Mouse (Mus musculus) WW6 (cell line): ENCODE results near the gene Gsx1.

Experiments
- DNase-seq: peaks from one replicate; pipeline ENCODE4 v3.0.0-alpha.2; 2013; ENCODE audit warnings: low read depth, low spot score

Gsx1 gene

DNA sequence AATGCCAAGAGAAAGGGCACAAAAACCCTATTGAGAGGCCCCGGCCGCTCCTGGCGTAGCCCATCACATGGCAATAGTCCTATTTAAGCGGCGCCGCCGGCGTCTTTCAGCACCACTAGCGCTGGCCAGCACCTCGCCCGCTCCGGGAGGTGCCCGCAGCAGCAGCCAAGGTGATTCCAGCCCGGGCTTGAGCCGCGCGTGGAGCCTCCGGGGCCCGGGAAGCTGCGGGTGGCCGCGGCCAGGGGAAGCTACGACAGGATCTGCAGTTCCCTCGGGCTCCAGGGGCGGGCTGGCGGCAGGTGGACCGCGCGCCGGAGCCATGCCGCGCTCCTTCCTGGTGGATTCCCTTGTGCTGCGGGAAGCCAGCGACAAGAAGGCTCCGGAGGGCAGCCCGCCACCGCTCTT is at the start of gene Gsx1:
Gene Gsx1, plus strand, starts transcription at position 126 of the 405 bp plus-strand sequence.
- peak; percentile 69 for DNase-seq

DNA sequence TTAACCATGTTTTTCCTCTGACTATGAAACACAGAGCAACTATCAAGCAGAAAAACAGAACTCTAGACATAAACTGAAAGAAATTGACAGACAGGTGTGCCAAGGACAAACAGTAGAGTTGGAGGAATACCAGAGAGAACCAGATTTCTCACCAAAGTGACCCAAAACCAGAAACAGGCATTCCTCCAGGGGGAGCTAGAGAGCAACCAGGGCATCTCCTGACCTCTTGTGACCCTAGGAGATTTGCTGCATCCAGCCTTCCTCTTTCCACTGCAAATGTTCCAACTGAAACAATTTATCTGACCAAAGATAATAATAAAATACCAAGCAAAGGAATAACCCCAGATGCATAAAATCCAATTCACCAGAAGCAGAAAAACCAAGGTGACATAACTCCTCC is 41.2 kb upstream of the Gsx1 start:
- DNase-seq: no peak

DNA sequence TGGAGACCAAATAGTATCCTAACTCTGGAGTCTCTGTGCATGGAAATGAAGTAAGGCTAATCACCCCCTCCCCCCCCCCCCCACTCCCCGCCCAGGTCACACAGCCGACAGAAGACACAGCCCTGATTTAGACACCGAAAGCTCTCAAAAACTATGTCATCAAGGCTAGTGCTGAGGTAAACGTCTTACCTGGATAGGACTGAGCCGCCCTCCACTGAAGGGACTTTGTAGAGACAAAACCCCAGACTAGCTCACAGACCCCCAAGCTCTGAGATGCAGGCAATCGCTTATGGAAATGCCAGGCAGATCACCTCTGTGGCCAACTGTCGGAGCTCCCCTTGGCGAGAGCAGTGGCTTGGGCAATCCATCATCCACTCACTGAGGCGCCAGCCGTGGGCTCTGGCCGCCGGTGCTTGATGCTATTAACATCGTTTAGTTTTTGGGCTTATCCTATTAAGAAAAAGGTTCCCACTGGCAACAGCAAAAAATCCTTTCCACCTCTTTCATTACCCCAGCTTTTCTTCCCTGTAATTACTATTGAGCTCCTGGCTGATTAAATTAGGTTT is 33.6 kb upstream of the Gsx1 start:
- DNase-seq: no peak

DNA sequence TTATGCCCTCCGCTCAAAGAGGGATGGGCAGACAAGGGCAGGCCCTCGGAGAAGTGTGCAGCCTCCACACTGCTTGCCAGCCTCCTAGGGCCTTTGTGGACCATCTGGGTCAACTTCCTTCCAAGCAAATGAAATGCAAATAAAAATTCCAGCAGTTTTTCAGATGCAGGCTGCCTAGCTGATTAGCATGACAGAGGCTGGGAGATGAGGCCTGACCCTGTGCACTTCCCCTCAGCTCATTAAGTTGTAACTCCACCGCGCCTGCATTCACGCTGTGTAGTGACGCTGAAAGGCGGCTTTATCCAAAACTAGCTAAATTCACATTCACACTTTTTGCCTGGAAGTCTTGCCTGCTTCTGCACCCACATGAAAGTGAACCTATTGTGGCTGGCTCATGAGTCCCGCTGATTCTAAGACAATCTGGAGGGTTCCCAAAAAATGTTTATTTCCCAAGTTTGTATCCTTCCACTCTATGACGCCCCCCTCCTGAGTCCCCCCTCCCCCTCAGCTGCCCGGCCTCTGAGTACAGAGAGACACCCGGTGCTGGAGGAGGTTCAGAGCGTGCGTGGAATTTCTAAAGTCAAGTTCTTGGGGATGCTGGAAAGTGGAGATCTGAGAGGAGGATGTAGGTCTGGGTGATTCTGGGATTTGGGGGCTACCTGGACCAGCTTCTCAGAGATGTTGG is 32.9 kb upstream of the Gsx1 start:
- DNase-seq: peak; percentile 53

DNA sequence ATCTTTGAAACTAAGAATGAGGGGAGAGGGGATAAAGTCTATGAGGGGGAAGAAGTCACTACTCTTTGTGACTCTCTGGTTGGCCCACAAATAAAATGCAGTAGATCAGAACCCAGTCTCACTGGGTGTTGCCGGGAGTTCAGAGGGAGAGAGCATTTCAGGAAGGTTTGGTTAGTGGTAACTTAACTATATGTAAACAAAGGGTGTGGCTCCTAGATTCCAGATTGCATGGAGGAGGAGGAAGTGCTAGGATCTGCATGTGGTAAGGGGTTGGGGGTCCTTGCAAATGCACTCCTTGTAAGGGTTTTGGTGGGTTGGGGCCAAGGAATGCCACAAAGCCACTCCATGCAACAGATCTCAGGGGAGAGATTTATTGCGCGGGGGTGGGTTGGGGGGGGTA is 32.1 kb upstream of the Gsx1 start:
- DNase-seq: no peak

DNA sequence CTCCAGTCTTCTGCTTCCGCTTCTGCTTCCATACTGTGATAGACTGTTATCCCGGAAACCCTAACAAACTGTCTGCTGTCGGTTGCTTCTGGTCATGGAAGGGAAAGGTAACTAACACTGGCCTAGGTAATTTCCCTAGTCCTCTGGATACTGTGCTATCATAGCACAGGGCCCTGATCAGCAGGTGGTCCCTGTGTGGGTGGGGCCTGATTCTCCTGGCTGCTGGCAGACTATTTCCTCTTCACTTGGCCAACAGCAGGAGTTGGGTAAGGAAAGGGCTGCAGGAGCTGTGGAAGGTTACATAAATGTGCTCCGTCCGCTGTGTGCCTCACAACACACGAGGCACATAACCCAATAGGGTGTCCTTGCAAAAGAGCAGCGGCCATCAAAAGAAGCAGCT is 31.1 kb upstream of the Gsx1 start:
- DNase-seq: no peak

DNA sequence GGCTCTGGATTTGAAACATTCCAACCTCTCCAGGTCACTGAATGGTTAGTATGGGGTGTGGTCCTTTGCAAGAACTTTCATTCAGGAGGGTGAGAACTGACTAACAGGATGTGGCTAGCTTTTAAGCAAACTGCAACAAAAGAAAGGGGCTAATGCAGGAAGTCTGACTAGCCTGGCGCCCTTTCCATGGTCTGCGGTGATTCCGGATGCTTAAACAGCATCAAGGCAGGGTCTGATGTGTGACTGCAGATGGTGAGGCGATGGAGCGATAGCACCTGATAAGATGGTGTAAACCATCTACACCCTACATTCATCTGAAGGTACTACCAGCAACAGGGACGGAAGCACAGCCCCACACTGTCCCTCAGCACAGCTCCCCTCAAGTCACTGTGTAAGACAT is 29.2 kb upstream of the Gsx1 start:
- no peak for DNase-seq

DNA sequence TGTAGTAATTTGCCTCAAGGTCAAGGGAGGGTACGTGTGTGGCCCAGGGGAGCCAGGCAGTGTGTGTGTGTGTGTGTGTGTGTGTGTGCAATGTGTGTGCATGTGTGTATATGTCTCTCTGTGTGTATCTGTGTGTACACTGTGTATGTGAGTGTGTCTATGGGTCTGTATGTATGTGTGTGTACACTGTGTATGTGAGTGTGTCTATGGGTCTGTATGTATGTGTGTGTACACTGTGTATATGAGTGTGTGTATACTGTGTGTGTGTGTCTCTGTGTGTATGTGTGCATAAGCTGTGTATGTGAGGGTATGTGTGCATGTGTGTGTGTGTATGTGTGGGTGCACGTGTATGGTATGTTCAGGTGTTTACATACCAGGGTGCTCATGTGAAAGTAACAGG is 28.7 kb upstream of the Gsx1 start:
- DNase-seq: no peak

DNA sequence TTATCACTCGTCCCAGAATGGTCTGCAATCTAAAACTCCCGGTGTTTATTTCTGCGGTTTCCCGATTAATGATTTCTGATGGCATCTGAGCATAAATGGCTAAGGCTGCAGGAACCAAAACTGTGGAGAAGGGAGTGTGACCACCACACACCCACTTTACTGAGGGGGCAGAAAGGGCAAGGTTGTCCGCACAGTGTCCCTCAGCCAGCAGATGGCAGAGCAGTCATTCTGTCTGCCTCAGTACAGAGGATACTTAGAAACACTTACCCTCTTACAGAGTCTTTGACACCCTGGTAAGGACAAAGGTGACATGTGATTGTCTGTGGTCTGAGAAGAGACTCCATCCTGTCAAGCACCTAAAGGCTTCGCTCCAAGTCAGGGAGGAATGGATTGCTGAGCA is 23.4 kb upstream of the Gsx1 start:
- DNase-seq: no peak

DNA sequence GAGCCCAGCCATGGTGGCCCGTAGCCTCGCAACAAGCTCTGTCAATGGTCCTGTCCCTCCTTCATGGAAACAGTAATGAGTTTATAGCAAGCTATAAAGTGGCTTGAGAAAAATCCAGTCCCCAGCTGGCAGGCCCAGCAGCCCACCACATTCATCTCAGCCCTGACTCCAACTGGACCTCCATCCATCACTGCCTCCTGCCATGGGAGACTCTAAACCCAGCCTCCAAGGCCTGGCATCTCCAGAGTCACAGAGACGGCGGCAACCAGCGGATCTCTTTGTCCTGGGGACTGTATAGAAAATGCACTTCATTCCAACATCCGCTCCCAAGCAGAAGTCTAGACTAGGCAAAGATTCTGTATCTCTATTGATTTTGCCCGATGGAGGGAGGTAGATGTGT is 18.4 kb upstream of the Gsx1 start:
- no peak for DNase-seq

DNA sequence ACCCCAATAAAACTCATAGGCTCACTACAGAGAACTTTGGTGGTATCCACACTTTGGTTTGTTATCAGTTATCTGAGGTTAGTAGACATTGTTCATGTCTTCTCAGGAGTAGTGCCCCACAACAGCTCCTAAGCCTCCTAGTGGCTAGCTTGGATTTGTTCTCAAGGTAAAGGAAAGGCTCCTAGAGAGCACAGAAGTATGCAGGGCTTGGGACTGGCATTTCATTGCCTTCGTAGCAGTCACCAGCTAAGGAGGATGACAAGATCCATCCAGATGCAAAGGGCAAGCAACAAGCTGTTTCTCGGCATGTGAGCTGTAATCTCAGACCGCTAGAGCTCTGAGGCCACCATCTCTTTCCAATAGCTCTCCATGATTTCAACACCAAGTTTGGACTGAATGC is 14.4 kb upstream of the Gsx1 start:
- DNase-seq: no peak

DNA sequence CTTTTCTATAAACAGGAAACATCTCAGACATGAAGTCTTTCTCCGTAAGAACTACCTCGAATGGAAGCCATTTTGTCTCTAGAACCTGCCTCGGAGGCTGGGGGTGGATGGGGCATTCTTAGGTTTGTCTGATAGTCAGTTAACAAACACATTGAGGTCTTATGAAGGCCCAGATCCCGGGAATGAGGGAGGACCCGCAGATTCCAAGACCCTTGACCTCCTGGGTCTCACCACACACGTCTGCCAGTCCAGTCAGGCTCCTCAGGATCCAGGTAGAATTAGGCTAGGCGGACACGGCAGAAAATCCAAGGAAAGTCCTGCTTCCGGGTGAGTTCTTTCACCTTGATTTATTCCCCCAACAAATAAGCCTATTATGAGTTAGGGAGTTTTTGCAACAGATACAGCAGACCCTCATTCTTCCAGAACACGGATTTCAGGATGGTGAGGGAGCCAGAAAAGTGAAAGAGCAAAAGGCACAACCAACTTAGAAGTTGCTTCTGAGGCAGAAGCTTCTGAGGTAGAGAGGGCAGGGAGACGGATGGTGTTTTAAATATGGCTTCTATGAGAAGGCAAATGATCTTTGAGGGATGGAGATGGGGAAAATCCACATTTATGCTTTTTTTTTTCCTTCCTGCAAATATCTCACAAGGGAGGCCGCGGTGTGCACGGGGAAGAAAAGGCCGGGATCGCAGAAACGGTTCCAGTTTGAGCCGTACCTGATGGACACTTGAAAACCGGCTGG is 3.2 kb upstream of the Gsx1 start:
- DNase-seq: no peak

DNA sequence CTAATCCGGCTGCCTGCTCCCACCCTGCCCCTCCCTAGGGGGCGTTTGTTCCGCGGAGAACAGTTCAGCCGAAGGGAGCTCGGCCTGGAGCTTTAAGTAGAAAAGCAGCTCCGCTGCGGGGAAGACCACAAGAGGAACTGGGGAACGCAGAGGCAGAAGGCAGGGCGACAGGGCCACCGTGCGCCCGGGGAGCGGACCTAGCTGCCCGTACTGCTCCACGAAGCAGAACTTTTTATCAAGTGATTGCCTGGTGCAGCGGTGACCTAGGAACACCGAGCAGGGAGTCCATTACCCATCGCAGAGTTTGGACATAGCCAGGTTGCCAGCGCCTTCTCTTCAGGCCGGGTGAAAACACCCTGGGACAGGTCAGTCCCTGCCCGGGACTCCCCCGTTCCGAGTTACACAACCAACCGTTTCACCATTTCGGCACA is 2.5 kb upstream of the Gsx1 start:
- DNase-seq: no peak

DNA sequence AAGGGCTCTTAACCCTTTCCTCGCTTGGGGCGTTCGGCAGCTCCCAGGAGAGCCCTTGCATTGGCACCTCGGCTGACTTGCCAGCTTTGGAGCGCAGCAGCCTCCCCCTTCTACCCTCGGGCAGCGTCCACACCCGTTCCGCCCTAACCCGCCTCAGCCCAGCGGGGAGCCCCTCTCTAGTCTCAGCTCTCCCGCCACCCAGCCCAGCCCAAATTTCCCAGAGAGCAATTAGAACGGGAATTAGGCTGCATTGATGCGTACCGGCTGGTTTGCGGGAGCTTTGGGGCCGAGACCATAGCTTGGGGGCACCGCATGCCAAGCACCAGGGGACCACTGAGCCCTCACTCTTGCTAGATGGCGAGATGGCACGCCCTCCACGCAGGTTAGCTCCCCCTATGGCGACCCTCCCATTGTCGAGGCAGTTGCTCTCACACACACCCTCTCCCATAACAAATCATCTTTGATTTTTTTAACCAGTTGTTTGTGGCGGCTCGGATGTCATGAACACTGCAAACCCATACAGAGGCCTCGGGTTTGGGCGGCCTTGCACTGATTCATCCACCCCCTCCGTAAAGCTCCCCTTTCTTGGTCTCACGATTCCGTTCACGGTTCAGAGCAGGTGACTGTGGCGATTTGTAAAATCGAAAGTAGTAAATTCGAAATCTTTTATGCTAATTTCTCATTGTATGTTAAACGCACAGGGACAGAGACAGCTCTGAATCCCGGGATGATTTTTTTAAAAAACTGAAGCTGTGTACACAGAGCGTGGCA is 1.5 kb upstream of the Gsx1 start:
- DNase-seq: no peak

DNA sequence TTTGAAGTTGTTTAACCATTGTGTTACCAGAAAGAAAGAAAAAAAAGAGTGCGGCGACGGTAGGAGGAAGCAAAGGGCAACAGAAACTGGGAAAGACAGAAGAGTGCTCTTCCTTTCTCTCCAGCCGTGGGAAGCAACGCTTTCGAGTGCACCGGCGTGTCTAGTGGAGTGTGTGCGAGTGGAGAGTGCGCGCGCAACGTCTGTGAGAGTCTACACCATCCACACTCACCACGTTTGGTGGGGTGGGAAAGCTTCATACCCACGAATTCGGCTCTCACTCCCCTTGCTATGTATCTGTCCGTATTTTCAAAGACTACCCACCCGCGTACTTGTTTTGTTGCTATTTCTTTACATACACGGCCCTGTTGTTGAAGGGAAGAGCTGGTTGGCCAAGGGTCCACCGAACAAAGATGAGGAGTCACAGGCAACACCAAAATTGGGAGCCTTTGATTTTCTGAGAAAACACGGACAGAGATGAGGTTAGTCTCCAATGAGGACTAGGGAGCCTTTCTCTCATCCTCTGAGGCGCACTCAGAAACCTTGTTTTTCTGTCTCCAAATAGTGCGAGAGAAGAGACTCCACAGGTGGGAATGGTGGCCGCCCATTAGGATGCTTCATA is 835 bp upstream of the Gsx1 start:
- DNase-seq: no peak

DNA sequence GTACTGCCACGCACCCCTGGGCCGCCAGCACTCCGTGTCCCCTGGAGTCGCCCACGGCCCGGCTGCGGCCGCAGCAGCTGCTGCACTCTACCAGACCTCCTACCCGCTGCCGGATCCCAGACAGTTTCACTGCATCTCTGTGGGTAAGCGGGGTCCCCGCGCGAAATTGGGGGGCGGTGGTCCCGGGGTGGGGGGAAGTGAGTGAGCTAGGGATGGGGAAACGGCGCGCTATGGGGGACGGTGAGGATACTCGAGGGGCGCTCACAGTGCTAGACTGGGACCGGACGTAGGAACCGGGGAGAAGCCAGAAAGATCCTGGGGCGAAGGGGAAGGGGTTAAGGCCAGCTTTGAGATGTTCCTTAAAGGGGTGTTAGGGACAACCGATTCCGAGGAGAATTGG is 660 bp downstream of the Gsx1 start:
- no peak for DNase-seq

DNA sequence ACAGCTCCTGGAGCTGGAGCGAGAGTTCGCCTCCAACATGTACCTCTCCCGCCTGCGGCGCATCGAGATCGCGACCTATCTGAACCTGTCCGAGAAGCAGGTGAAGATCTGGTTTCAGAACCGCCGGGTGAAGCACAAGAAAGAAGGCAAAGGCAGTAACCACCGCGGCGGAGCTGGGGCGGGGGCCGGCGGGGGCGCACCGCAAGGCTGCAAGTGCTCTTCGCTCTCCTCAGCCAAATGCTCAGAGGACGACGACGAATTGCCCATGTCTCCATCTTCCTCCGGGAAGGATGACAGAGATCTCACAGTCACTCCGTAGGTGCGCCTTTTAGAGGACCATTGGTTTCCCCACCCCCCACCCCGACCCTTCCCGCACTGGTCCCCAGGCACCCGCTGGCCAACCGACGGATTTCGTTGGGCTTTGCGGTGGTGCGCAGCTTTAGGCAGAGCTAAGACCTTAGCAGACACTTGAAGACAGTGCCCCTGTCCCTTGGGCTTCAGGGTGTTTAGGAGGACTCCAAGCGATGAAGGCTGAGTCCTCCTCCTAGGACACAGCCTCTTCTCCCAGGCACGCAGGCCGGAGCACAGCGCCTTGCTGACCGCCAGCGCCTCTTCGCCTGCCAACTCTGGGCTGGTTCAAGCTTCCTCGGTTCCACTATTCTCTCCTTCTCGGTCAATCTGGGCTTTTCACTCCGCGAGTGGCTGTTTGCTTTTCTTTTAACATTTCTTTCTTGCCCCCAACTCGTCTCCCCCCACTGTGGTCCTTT is 1.5 kb downstream of the Gsx1 start:
- no peak for DNase-seq

DNA sequence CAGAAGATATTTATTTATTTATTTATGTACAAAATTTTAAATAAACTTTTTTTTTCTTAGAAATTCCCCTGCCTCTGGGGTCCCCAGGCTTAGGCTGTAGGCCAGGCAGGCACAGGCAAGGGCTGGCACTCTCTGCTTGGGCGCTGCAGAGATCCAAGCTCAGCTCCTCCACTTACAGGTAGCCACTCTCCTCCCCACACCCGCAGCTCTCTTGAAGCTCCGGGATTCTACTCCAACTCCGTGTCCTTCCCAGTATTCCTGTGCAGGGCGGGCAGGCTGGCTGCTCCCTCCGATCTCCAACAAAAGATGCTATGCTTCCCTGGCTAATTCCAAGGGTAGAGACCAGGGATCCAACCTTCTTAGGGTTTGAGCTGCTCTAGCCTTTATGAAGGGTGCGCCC is 2.4 kb downstream of the Gsx1 start:
- DNase-seq: no peak

DNA sequence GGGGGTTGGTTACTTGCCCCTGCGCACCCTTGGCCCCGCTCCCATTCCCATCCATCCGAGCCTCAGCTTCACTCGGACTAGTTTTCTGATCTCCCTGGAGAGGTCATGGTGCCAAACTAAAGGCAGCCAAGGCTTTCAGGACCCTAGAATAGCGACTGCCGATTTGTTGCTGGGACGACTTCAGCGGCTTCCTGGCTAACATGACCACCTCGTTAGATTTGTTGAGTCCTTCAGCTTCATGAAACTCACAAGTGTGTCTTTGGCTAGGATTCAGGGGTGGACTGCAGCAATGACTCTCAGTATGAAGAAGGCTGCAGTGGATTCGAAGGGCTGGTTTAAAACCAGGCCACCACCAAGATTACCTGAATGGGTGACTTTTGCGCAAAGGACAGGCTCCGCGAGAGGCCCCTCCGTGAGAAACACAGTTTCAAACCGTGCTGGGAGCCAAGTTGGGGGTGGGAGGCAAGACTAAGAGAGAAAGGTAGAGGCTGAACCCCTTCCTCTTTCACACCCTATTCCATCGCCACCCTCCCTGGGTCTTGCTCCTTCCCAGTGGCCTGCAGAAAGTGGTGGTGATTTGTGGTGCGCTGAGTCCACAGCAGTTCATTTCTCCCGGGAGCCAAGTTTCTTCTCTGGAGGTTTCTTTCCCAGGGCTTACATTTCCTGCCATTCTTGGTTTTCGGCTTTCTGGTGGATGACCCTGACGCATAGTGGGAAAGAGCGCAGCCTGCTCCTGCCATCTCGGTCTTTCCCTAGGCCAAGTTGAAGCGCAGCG is 3.5 kb downstream of the Gsx1 start:
- no peak for DNase-seq

DNA sequence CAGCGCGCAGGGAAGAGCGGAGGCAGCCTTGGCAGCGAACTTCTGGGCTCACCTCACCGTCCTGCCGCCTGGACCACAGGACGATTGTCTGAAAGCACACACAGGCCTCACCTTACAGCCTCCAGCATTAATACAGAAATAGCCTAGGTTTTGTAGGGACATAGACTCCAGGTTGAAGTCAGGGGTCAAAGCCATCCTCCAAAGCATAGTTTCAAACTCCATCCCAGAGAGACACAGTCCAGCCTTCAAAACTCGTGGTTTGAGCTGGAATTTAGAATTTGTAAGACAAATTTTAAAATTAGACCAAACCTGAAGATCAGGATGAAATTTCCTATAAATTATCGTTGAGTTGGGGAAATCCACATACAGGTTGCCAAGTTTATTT is 4.1 kb downstream of the Gsx1 start:
- no peak for DNase-seq
